Mouse (Mus musculus) spleen, adult 2 months (tissue): Measurements from ENCODE around the gene Ttc29.

Experiments
- CTCF ChIP-seq: fragments of 200-500 bp; IDR thresholded peaks from 2 replicates; pipeline ENCODE4 v1.5.1; 2011; ENCODE audit warnings: mild to moderate bottlenecking, inconsistent platforms; ENCODE audit not compliant: insufficient read depth, insufficient read length, insufficient replicate concordance; ENCODE audit errors: extremely low read depth
- POLR2A ChIP-seq: fragments of 200-500 bp; IDR thresholded peaks from 2 replicates; pipeline ENCODE4 v1.6.1; 2011; ENCODE audit warnings: low read depth, low read length, inconsistent platforms

- TF ChIP-seq CTCF (no peak), POLR2A (no peak)
Observed at GRCm38 (mm10) chr8:78434340-78434739, 221.2 kb downstream of the Ttc29 start.
